Mouse (Mus musculus): ENCODE data around the gene Higd2a.

DNA sequence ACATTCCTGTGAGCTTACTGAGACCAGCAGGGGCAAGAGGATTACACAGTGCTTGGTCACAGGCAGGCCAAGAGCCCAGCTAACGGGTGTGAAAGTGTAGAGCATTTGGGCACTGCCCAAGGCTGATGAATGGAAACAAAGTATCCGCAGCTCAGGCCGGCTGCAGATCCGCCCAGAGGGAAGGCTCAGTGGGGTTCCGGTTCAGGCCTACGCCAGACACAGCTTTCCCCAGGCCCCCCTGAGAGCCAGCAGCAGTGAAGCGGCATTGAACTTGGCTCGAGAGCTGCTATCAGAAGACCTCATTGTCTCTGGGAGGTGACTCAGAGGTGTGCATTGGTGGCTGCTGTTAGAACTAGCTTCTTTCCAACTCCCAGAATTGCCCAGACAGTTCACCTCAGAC lies 18.7 kb downstream of the Higd2a start:
- TF ChIP-seq HCFC1 (IDR thresholded peaks at IDR 0.05; ENCODE audit: low read depth, low read length) (no peak), CTCF (conservative IDR thresholded peaks at IDR 0.05 in 1 of 2, IDR thresholded peaks at IDR 0.05 in 1 of 2; ENCODE audit: low read depth in 2 of 2, low read length in 2 of 2) (no peak), IRF4 (IDR thresholded peaks at IDR 0.05; ENCODE audit: low read depth, low read length) (no peak), POLR2A (IDR thresholded peaks at IDR 0.05; ENCODE audit: low read depth, low read length) (no peak), CHD1 (IDR thresholded peaks at IDR 0.05; ENCODE audit: low read depth, low read length) (no peak), RAD21 (IDR thresholded peaks at IDR 0.05; ENCODE audit: low read depth, low read length) (no peak), EP300 (IDR thresholded peaks at IDR 0.05; ENCODE audit: low read length) (no peak), USF1 (IDR thresholded peaks at IDR 0.05; ENCODE audit: low read depth, low read length) (no peak), MAX (IDR thresholded peaks at IDR 0.05; ENCODE audit: low read length) (no peak), MAFK (IDR thresholded peaks at IDR 0.05; ENCODE audit: insufficient replicate concordance, low read length) (no peak), ETS1 (conservative IDR thresholded peaks at IDR 0.05; ENCODE audit: low read depth, low read length) (no peak), USF2 (conservative IDR thresholded peaks at IDR 0.05; ENCODE audit: low read depth, low read length) (no peak)

All from CH12.LX (cell line).